Mouse (Mus musculus) midbrain, embryonic 15.5 days (tissue): ENCODE measurements around the gene Fabp3. TPM values are rescaled to one million over a fixed set of nuclear protein-coding genes. Genes with fewer than 3 reads are reported as not detected.

ENCODE experiments used
- ATAC-seq: fragments of 200-750 bp; cut with Nextera tagmentation; replicated peaks from 2 replicates; pipeline ENCODE4 v1.8.0; 2017; ENCODE audit warnings: moderate TSS enrichment
- H3K27ac ChIP-seq: fragments of 300-500 bp; sonication (generic); 2 replicates; pipeline ENCODE4 v1.5.1; 2015; ENCODE audit warnings: mild to moderate bottlenecking, inconsistent platforms
- H3K27me3 ChIP-seq: fragments of 300-500 bp; sonication (generic); replicated peaks from 2 replicates; pipeline ENCODE4 v1.6.1; 2015; ENCODE audit warnings: inconsistent platforms
- H3K36me3 ChIP-seq: fragments of 300-500 bp; sonication (generic); replicated peaks from 2 replicates; pipeline ENCODE4 v1.6.1; 2015; ENCODE audit warnings: inconsistent platforms
- H3K4me1 ChIP-seq: fragments of 300-500 bp; sonication (generic); 2 replicates; pipeline ENCODE4 v1.6.1; 2015; ENCODE audit warnings: inconsistent platforms
- H3K4me2 ChIP-seq: fragments of 300-500 bp; sonication (generic); 2 replicates; pipeline ENCODE4 v1.6.1; 2015; ENCODE audit warnings: inconsistent platforms, mild to moderate bottlenecking, moderate library complexity
- H3K4me3 ChIP-seq: fragments of 300-500 bp; sonication (generic); 2 replicates; pipeline ENCODE4 v1.5.1; 2015; ENCODE audit warnings: mild to moderate bottlenecking, inconsistent platforms
- H3K9ac ChIP-seq: fragments of 300-500 bp; sonication (generic); 2 replicates; pipeline ENCODE4 v1.6.1; 2015; ENCODE audit warnings: mild to moderate bottlenecking, inconsistent platforms
- H3K9me3 ChIP-seq: fragments of 300-500 bp; sonication (generic); 2 replicates; pipeline ENCODE4 v1.6.1; 2016; ENCODE audit warnings: inconsistent platforms
- WGBS: fragments of 180-500 bp; shearing (Covaris S2); methylation state at CpG from one replicate; pipeline ENCODE4 v1.1.7; 2015; ENCODE audit warnings: mixed read lengths; 5-methylcytosine and 5-hydroxymethylcytosine counted together
- polyA plus RNA-seq: library from polyadenylated mRNA; unstranded; fragments of >200 nt; fragmentation: Nextera tagmentation; extraction: Ambion mirVana; gene quantifications from 2 replicates; pipeline ENCODE4 v1.2.1, GENCODE M21; 2015

Fabp3 gene
- polyA plus RNA-seq, 1 experiment from 2014 or later = 230 TPM

GRCm38 (mm10) chr4:130316691-130317090 is 8.3 kb downstream of the Fabp3 start:
- Histone ChIP-seq H3K4me1 (no peaks in the 10 kb centered on the region; the same call in 1 of the 2 replicates), H3K27ac (no peak overlapping the region), H3K36me3 (peaks cover 24% of the 10 kb centered on the region; the same call in 1 of the 2 replicates), H3K4me2 (no peak overlapping the region), H3K4me3 (no peak overlapping the region), H3K27me3 (no peaks in the 10 kb centered on the region), H3K9ac (no peak overlapping the region), H3K9me3 (no peaks in the 10 kb centered on the region)
- WGBS = 78% methylated on average over 10 of the region's 10 CpGs
- ATAC-seq = no peak

GRCm38 (mm10) chr4:130318122-130318521 is 9.7 kb downstream of the Fabp3 start:
- Histone ChIP-seq H3K9me3 (no peaks in the 10 kb centered on the region), H3K4me3 (no peak overlapping the region), H3K4me1 (no peaks in the 10 kb centered on the region; the same call in 1 of the 2 replicates), H3K27me3 (no peaks in the 10 kb centered on the region), H3K9ac (no peak overlapping the region), H3K4me2 (no peak overlapping the region), H3K27ac (no peak overlapping the region), H3K36me3 (peaks cover 26% of the 10 kb centered on the region; the same call in 1 of the 2 replicates)
- 74% methylated on average over 3 of the region's 3 CpGs for WGBS
- ATAC-seq = no peak

DNA sequence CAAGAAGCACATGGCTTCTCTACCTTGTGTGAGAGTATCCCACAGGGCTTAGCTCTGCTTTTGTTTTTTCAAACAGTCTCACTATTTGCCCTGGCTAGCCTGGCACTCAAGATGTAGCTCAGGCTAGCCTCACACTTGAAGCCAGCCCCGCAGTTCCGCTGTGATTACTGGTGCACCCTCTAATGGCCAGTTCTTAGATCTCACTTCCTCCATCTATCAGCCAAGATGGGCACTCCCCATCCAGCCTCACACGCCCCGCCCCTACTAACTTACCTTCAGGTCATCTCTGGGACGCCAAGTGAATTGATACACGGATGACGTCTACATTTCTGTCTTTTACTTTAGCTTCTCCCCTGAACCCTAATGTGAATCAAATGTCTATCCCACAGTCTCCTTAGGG is 11.2 kb downstream of the Fabp3 start:
- Histone ChIP-seq H3K9me3 (no peaks in the 10 kb centered on the region), H3K9ac (no peak overlapping the region), H3K4me2 (no peak overlapping the region), H3K27me3 (no peaks in the 10 kb centered on the region), H3K4me1 (no peaks in the 10 kb centered on the region; the same call in 1 of the 2 replicates), H3K27ac (no peak overlapping the region), H3K4me3 (no peak overlapping the region), H3K36me3 (peaks cover 35% of the 10 kb centered on the region; the same call in 1 of the 2 replicates)
- 86% methylated on average over 7 of the region's 7 CpGs for WGBS
- no peak for ATAC-seq

GRCm38 (mm10) chr4:130321640-130322039 is 13.2 kb downstream of the Fabp3 start:
- Histone ChIP-seq H3K4me2 (no peak overlapping the region), H3K36me3 (peaks cover 33% of the 10 kb centered on the region; the same call in 1 of the 2 replicates)
- no peak for ATAC-seq

GRCm38 (mm10) chr4:130322567-130322966 is 14.2 kb downstream of the Fabp3 start:
- H3K27ac ChIP-seq = no peak overlapping the region
- H3K4me3 ChIP-seq = no peak overlapping the region
- WGBS = 90% methylated on average over 7 of the region's 7 CpGs
- no peak overlapping the region for H3K4me2 ChIP-seq
- H3K9ac ChIP-seq = no peak overlapping the region
- H3K27me3 ChIP-seq = no peaks in the 10 kb centered on the region
- no peaks in the 10 kb centered on the region for H3K4me1 ChIP-seq
- ATAC-seq = no peak
- H3K36me3 ChIP-seq = peaks cover 34% of the 10 kb centered on the region; the same call in 1 of the 2 replicates
- H3K9me3 ChIP-seq = no peaks in the 10 kb centered on the region

More at GRCm38 (mm10) chr4:130321640-130322039, 13.2 kb downstream of the Fabp3 start:
- WGBS = 92% methylated on average over 7 of the region's 7 CpGs
- no peaks in the 10 kb centered on the region for H3K4me1 ChIP-seq
- H3K27me3 ChIP-seq = no peaks in the 10 kb centered on the region
- H3K9me3 ChIP-seq = no peaks in the 10 kb centered on the region
- H3K9ac ChIP-seq = no peak overlapping the region
- H3K27ac ChIP-seq = no peak overlapping the region
- H3K4me3 ChIP-seq = no peak overlapping the region

DNA sequence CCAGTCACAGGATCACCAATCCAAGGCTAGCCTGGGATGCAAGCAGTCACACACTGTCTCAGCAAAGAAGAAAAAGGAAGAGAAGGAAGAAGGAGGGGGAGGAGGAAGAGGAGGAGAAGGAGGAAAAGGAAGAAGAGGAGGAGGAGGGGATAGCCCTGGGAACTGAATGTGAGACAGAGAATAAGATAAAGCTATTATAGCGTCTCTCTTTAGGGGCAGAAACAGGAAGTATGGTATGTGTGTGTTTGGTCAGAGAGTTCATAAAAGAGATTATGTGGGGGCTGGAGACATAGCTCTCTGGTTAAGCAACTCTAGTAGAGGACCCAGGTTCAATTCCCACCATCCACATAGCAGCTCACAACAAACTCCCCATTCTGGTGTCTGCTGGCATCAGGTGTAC is 14.8 kb downstream of the Fabp3 start:
- peaks cover 33% of the 10 kb centered on the region; the same call in 1 of the 2 replicates for H3K36me3 ChIP-seq

GRCm38 (mm10) chr4:130323607-130324006 is 15.2 kb downstream of the Fabp3 start:
- no peaks in the 10 kb centered on the region for H3K4me1 ChIP-seq
- H3K9ac ChIP-seq = no peak overlapping the region
- ATAC-seq = no peak
- H3K36me3 ChIP-seq = peaks cover 33% of the 10 kb centered on the region; the same call in 1 of the 2 replicates
- WGBS = 81% methylated on average over 5 of the region's 5 CpGs
- no peak overlapping the region for H3K4me2 ChIP-seq
- H3K4me3 ChIP-seq = no peak overlapping the region
- H3K9me3 ChIP-seq = no peaks in the 10 kb centered on the region
- H3K27ac ChIP-seq = no peak overlapping the region
- no peaks in the 10 kb centered on the region for H3K27me3 ChIP-seq

More for the DNA sequence above, 14.8 kb downstream of the Fabp3 start:
- H3K27me3 ChIP-seq = no peaks in the 10 kb centered on the region
- H3K9ac ChIP-seq = no peak overlapping the region
- WGBS = 91% methylated on average over 1 of the region's 1 CpGs
- H3K4me2 ChIP-seq = no peak overlapping the region
- H3K9me3 ChIP-seq = no peaks in the 10 kb centered on the region
- ATAC-seq = no peak
- H3K4me1 ChIP-seq = no peaks in the 10 kb centered on the region
- H3K27ac ChIP-seq = no peak overlapping the region
- no peak overlapping the region for H3K4me3 ChIP-seq

DNA sequence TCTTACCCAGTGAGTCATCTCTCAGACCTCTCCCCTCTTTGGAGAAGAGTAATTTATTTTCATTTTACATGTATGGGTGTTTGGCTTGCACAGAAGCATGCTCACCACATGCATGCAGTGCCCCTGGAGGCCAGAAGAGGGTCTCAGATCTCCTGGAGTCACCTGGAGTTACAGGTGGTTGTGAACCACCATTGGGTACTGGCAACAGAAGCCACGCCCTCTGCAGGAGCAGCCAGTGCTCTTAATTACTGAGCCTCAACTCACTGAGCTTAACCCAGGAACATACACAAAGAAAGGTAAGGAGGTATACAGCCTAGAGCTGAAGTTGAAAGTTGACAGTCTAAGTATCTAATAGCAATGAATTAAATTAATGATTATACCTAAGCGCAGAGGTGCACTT is 17.1 kb downstream of the Fabp3 start:
- Histone ChIP-seq H3K9me3 (no peaks in the 10 kb centered on the region), H3K36me3 (peaks cover 36% of the 10 kb centered on the region; the same call in 1 of the 2 replicates), H3K9ac (no peak overlapping the region), H3K4me1 (no peaks in the 10 kb centered on the region), H3K4me2 (no peak overlapping the region), H3K27me3 (no peaks in the 10 kb centered on the region), H3K27ac (no peak overlapping the region), H3K4me3 (no peak overlapping the region)
- WGBS = 96% methylated on average over 2 of the region's 2 CpGs
- no peak for ATAC-seq

GRCm38 (mm10) chr4:130327366-130327765 is 19.0 kb downstream of the Fabp3 start:
- no peak overlapping the region for H3K4me3 ChIP-seq
- 78% methylated on average over 9 of the region's 9 CpGs for WGBS
- H3K4me1 ChIP-seq = no peaks in the 10 kb centered on the region
- no peak for ATAC-seq
- no peaks in the 10 kb centered on the region for H3K27me3 ChIP-seq
- H3K27ac ChIP-seq = no peak overlapping the region
- H3K9ac ChIP-seq = no peak overlapping the region
- H3K4me2 ChIP-seq = no peak overlapping the region
- H3K9me3 ChIP-seq = no peaks in the 10 kb centered on the region
- H3K36me3 ChIP-seq = peaks cover 32% of the 10 kb centered on the region

DNA sequence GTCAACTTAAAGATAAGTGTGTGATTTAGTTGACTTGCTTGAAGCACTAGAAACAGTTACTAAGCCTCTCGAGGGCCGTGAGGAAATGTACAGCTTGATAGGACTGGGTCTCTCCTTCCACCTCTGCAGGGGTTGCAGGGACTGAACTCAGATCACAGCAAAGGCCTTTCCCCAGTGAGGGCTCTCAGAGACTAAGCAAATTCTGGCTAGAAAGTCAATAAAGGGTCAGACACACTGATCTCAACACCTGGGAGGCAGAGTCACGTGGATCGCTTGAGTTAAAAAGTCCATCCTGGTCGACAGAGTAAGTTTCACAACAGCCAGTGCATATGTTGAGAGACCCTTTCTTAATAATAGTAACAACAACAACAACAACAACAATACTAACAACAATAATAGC is 27.5 kb downstream of the Fabp3 start:
- Histone ChIP-seq H3K27me3 (no peaks in the 10 kb centered on the region), H3K27ac (no peak overlapping the region), H3K36me3 (peaks cover 25% of the 10 kb centered on the region), H3K4me3 (no peak overlapping the region), H3K4me1 (no peaks in the 10 kb centered on the region), H3K9ac (no peak overlapping the region), H3K4me2 (no peak overlapping the region), H3K9me3 (no peaks in the 10 kb centered on the region)
- WGBS = 89% methylated on average over 5 of the region's 5 CpGs
- no peak for ATAC-seq

DNA sequence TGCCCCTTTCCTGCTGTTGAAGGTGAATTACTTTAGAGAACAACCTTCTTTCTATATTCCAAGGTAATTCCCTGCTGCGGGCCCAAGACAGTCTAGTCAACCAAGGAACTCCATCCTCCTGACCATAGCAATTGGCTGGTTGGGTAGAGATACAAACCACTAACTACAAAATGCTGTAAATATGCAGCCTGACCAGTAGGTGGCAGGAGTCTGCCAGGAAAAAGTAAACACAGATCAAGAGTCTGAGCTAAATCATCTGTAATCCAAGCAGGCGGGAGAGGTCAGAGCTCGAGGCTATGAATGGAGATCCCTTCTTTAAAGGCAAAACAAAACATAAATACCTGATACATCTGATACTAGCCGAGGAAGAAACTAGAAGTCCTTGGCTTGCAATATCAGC is 33.3 kb downstream of the Fabp3 start:
- H3K27me3 ChIP-seq = no peaks in the 10 kb centered on the region
- no peaks in the 10 kb centered on the region for H3K9me3 ChIP-seq
- no peak overlapping the region for H3K27ac ChIP-seq
- no peak for ATAC-seq
- H3K4me2 ChIP-seq = no peak overlapping the region
- H3K36me3 ChIP-seq = peaks cover 18% of the 10 kb centered on the region
- H3K9ac ChIP-seq = no peak overlapping the region
- no peak overlapping the region for H3K4me3 ChIP-seq
- 24% methylated on average over 4 of the region's 4 CpGs for WGBS
- H3K4me1 ChIP-seq = peaks cover 4% of the 10 kb centered on the region; the same call in 1 of the 2 replicates

DNA sequence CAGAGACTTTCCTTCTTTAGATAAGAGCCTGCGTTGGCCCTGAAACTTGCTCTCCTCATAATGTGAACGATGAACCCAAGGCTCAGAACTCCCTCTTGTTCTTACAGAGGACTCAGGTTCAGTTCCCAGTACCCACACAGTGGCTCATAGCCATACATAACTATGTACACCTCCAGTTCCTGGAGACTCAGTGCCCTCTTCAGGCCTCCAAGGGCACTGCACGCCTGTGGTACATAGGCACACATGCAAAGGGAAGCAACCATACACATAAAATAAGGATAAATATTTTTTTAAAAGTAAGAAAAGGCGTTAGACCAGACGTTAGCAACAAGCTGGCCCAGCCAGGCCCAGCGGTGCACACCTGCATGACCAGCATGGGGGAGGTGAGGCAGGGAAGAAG is 41.3 kb downstream of the Fabp3 start:
- H3K9ac ChIP-seq = no peak overlapping the region
- ATAC-seq = no peak
- no peak overlapping the region for H3K4me3 ChIP-seq
- 95% methylated on average over 6 of the region's 6 CpGs for WGBS
- H3K4me2 ChIP-seq = no peak overlapping the region
- no peaks in the 10 kb centered on the region for H3K4me1 ChIP-seq
- no peaks in the 10 kb centered on the region for H3K9me3 ChIP-seq
- H3K36me3 ChIP-seq = peaks cover 11% of the 10 kb centered on the region; the same call in 1 of the 2 replicates
- H3K27me3 ChIP-seq = no peaks in the 10 kb centered on the region
- no peak overlapping the region for H3K27ac ChIP-seq

- WGBS = 81% methylated on average over 16 of the region's 16 CpGs
- Histone ChIP-seq H3K27me3 (no peaks in the 10 kb centered on the region), H3K9ac (no peak overlapping the region), H3K4me3 (no peak overlapping the region), H3K27ac (no peak overlapping the region), H3K9me3 (no peaks in the 10 kb centered on the region), H3K4me2 (no peak overlapping the region), H3K36me3 (peaks cover 11% of the 10 kb centered on the region; the same call in 1 of the 2 replicates), H3K4me1 (no peaks in the 10 kb centered on the region)
- no peak for ATAC-seq
These were observed 42.5 kb downstream of the Fabp3 start for GRCm38 (mm10) chr4:130350690-130351422.
